Mouse (Mus musculus) hindbrain, embryonic 14.5 days (tissue): Measurements from ENCODE around the gene Uimc1. TPM values are rescaled to one million over a fixed set of nuclear protein-coding genes. Genes with fewer than 3 reads are reported as not detected.
A peak's percentile ranks its signal among the peaks of the same experiment; 100 is the strongest.

Experiments
- ATAC-seq: fragments of 200-750 bp; cut with Nextera tagmentation; 2 replicates; pipeline ENCODE4 v1.8.0; 2017; ENCODE audit warnings: moderate number of reproducible peaks, mild to moderate bottlenecking, moderate TSS enrichment, moderate library complexity; ENCODE audit not compliant: low FRiP score
- DNase-seq: peaks from one replicate; pipeline ENCODE4 v3.0.0-alpha.2; 2015; ENCODE audit warnings: low spot score
- H3K27ac ChIP-seq: fragments of 300-500 bp; sonication (generic); 2 replicates; pipeline ENCODE4 v1.5.1; 2014; ENCODE audit warnings: mild to moderate bottlenecking, moderate library complexity
- H3K27me3 ChIP-seq: fragments of 300-500 bp; sonication (generic); 2 replicates; pipeline ENCODE4 v1.6.1; 2014; ENCODE audit warnings: mild to moderate bottlenecking, low read length, mixed read lengths; ENCODE audit not compliant: control insufficient read depth, insufficient read depth
- H3K36me3 ChIP-seq: fragments of 300-500 bp; sonication (generic); replicated peaks from 2 replicates; pipeline ENCODE4 v1.6.1; 2014; ENCODE audit not compliant: control insufficient read depth, insufficient read depth
- H3K4me1 ChIP-seq: fragments of 300-500 bp; sonication (generic); replicated peaks from 2 replicates; pipeline ENCODE4 v1.6.1; 2014; ENCODE audit warnings: antibody characterized with exemption, low read length, mixed read lengths; ENCODE audit not compliant: control insufficient read depth, insufficient read depth
- H3K4me2 ChIP-seq: fragments of 300-500 bp; sonication (generic); replicated peaks from 2 replicates; pipeline ENCODE4 v1.6.1; 2014; ENCODE audit warnings: mild to moderate bottlenecking, moderate library complexity
- H3K4me3 ChIP-seq: fragments of 300-500 bp; sonication (generic); replicated peaks from 2 replicates; pipeline ENCODE4 v1.5.1; 2014; ENCODE audit warnings: mild to moderate bottlenecking, low read length
- H3K9ac ChIP-seq: fragments of 300-500 bp; sonication (generic); 2 replicates; pipeline ENCODE4 v1.6.1; 2014
- H3K9me3 ChIP-seq: fragments of 300-500 bp; sonication (generic); 2 replicates; pipeline ENCODE4 v1.6.1; 2016; ENCODE audit warnings: low read length; ENCODE audit not compliant: control insufficient read depth
- WGBS: fragments of 180-500 bp; shearing (Covaris S2); extraction: QIAGEN DNeasy Blood & Tissue Kit; methylation state at CpG from one replicate; pipeline ENCODE4 v1.1.7; 2014; 5-methylcytosine and 5-hydroxymethylcytosine counted together
- polyA plus RNA-seq: library from polyadenylated mRNA; unstranded; fragments of >200 nt; fragmentation: Nextera tagmentation; extraction: Ambion mirVana; gene quantifications from 2 replicates; pipeline ENCODE4 v1.2.1, GENCODE M21; 2014

The Uimc1 gene
- polyA plus RNA-seq, 1 experiment from 2014 or later: 21.5 TPM

GRCm38 (mm10) chr13:55020051-55020450, 80.0 kb downstream of the Uimc1 start:
- ATAC-seq (no peak), DNase-seq (no peak)
- no peaks in the 10 kb centered on the region for H3K4me1 ChIP-seq
- no peaks in the 10 kb centered on the region for H3K27me3 ChIP-seq
- H3K36me3 ChIP-seq: no peaks in the 10 kb centered on the region
- no peak overlapping the region for H3K9ac ChIP-seq
- no peak overlapping the region for H3K4me2 ChIP-seq
- H3K27ac ChIP-seq: no peak overlapping the region
- H3K4me3 ChIP-seq: no peak overlapping the region
- H3K9me3 ChIP-seq: no peaks in the 10 kb centered on the region
- WGBS: 96% methylated on average over 4 of the region's 4 CpGs

GRCm38 (mm10) chr13:55019181-55019580, 80.9 kb downstream of the Uimc1 start:
- Histone ChIP-seq H3K4me1 (no peaks in the 10 kb centered on the region), H3K4me2 (no peak overlapping the region), H3K9me3 (no peaks in the 10 kb centered on the region), H3K36me3 (no peaks in the 10 kb centered on the region), H3K4me3 (no peak overlapping the region), H3K9ac (no peak overlapping the region), H3K27me3 (no peaks in the 10 kb centered on the region), H3K27ac (no peak overlapping the region)
- DNase-seq (no peak), ATAC-seq (no peak)
- WGBS: 55% methylated on average over 3 of the region's 3 CpGs

GRCm38 (mm10) chr13:55018700-55019099, 81.4 kb downstream of the Uimc1 start:
- Histone ChIP-seq H3K4me3 (no peak overlapping the region), H3K9ac (no peak overlapping the region)
- WGBS: 91% methylated on average over 9 of the region's 9 CpGs

GRCm38 (mm10) chr13:55017898-55018599, 82.1 kb downstream of the Uimc1 start:
- Histone ChIP-seq H3K27me3 (peaks cover 9% of the 10 kb centered on the region; the same call in 1 of the 2 replicates), H3K4me2 (no peak overlapping the region), H3K4me1 (no peaks in the 10 kb centered on the region), H3K4me3 (no peak overlapping the region), H3K27ac (no peak overlapping the region), H3K9ac (no peak overlapping the region), H3K9me3 (no peaks in the 10 kb centered on the region), H3K36me3 (no peaks in the 10 kb centered on the region)
- ATAC-seq: no peak
- 79% methylated on average over 8 of the region's 8 CpGs for WGBS
- no peak for DNase-seq

More at GRCm38 (mm10) chr13:55018700-55019099, 81.4 kb downstream of the Uimc1 start:
- Histone ChIP-seq H3K4me1 (no peaks in the 10 kb centered on the region), H3K36me3 (no peaks in the 10 kb centered on the region), H3K27me3 (0 out of 2 replicates have a peak, but pooled peaks cover 3% of the 10 kb centered on the region), H3K4me2 (no peak overlapping the region), H3K9me3 (no peaks in the 10 kb centered on the region), H3K27ac (no peak overlapping the region)
- ATAC-seq (no peak), DNase-seq (no peak)

- WGBS: 89% methylated on average over 12 of the region's 12 CpGs
- Histone ChIP-seq H3K4me2 (no peak overlapping the region), H3K9me3 (no peaks in the 10 kb centered on the region), H3K36me3 (no peaks in the 10 kb centered on the region), H3K4me3 (no peak overlapping the region), H3K27me3 (peaks cover 16% of the 10 kb centered on the region), H3K27ac (no peak overlapping the region), H3K4me1 (0 out of 2 replicates have a peak, but pooled peaks cover under 1% of the 10 kb centered on the region), H3K9ac (no peak overlapping the region)
- no peak for ATAC-seq
- no peak for DNase-seq
Measured at GRCm38 (mm10) chr13:55017154-55017897, 82.8 kb downstream of the Uimc1 start.

- no peak for ATAC-seq
- peaks cover 6% of the 10 kb centered on the region; the same call in 1 of the 2 replicates for H3K4me1 ChIP-seq
- no peaks in the 10 kb centered on the region for H3K36me3 ChIP-seq
- DNase-seq: no peak
- no peak overlapping the region for H3K4me3 ChIP-seq
- H3K9ac ChIP-seq: no peak overlapping the region
- H3K9me3 ChIP-seq: no peaks in the 10 kb centered on the region
- 43% methylated on average over 9 of the region's 9 CpGs for WGBS
- H3K4me2 ChIP-seq: no peak overlapping the region
- H3K27me3 ChIP-seq: peaks cover 19% of the 10 kb centered on the region
- no peak overlapping the region for H3K27ac ChIP-seq
Measured at GRCm38 (mm10) chr13:55014451-55014850, 85.6 kb downstream of the Uimc1 start.

- ATAC-seq: no peak
- no peak overlapping the region for H3K27ac ChIP-seq
- H3K9me3 ChIP-seq: no peaks in the 10 kb centered on the region
- 4% methylated on average over 9 of the region's 9 CpGs for WGBS
- H3K9ac ChIP-seq: no peak overlapping the region
- peaks cover 20% of the 10 kb centered on the region for H3K27me3 ChIP-seq
- H3K4me2 ChIP-seq: no peak overlapping the region
- H3K4me3 ChIP-seq: no peak overlapping the region
- peaks cover 10% of the 10 kb centered on the region for H3K4me1 ChIP-seq
- no peaks in the 10 kb centered on the region for H3K36me3 ChIP-seq
- DNase-seq: no peak
Measured at GRCm38 (mm10) chr13:55013702-55014344, 86.3 kb downstream of the Uimc1 start.

GRCm38 (mm10) chr13:55011981-55012478, 88.1 kb downstream of the Uimc1 start:
- Histone ChIP-seq H3K27me3 (peaks cover 24% of the 10 kb centered on the region), H3K4me2 (peak overlapping the region; percentile 15; the same call in 1 of the 2 replicates), H3K4me1 (peaks cover 26% of the 10 kb centered on the region), H3K4me3 (no peak overlapping the region), H3K9me3 (no peaks in the 10 kb centered on the region), H3K9ac (no peak overlapping the region), H3K36me3 (no peaks in the 10 kb centered on the region), H3K27ac (no peak overlapping the region)
- peak; percentile 52; the same call in 1 of the 2 replicates for ATAC-seq
- WGBS: 3% methylated on average over 14 of the region's 14 CpGs
- DNase-seq: peak; percentile 49

GRCm38 (mm10) chr13:55011103-55011502, 89.0 kb downstream of the Uimc1 start:
- 84% methylated on average over 15 of the region's 15 CpGs for WGBS
- peaks cover 24% of the 10 kb centered on the region for H3K27me3 ChIP-seq
- ATAC-seq (no peak), DNase-seq (no peak)
- H3K9me3 ChIP-seq: no peaks in the 10 kb centered on the region
- H3K9ac ChIP-seq: no peak overlapping the region
- H3K27ac ChIP-seq: no peak overlapping the region
- H3K4me2 ChIP-seq: no peak overlapping the region
- no peaks in the 10 kb centered on the region for H3K36me3 ChIP-seq
- H3K4me1 ChIP-seq: peaks cover 27% of the 10 kb centered on the region
- no peak overlapping the region for H3K4me3 ChIP-seq
